Mouse (Mus musculus): Measurements from ENCODE around the gene Agfg2. TPM values are rescaled to one million over a fixed set of nuclear protein-coding genes. Genes with fewer than 3 reads are reported as not detected.
"Not testable (repeated sequence)": the region's sequence is repeated elsewhere in the genome, so short reads cannot be mapped to it uniquely, and the experiment has no call there.

The Agfg2 gene
- polyA plus RNA-seq, 1 experiment from 2014 or later = 23.4 TPM

DNA sequence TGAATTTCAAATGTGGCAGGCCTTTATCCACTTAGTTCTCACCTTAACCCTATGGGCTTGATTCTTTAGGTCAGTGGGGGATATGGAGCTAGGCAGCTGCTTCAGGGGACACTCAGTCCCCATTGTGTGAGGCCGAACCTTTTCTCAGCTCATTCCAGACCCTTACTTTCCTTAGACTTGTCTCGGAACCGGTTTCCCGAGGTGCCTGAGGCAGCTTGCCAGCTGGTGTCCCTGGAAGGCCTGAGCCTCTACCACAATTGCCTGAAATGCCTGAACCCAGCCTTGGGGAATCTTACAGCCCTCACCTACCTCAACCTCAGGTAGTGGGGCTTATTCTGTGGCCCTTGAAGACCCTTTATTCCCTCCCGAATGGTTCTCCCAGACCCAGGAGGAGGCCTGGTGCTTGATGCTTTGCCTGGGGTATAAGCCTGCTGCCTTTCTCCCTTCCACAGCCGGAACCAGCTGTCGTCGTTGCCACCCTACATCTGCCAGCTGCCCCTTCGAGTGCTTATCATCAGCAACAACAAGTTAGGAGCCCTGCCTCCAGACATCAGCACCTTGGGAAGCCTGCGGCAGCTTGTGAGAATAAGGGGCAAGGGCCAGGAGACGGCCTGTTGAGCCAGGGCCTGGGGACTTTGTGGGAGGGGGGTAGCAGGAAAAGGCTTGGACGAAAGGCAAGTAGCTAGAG, 51.0 kb downstream of the Agfg2 start:
- Histone ChIP-seq H3K9me3 (replicated peaks) (no peaks in the 10 kb centered on the region), H3K4me2 (no peak overlapping the region), H3K4me1 (peaks cover 30% of the 10 kb centered on the region), H3K27ac (no peak overlapping the region), H3K9ac (no peak overlapping the region), H3K4me3 (no peak overlapping the region), H3K27me3 (no peaks in the 10 kb centered on the region), H3K36me3 (ENCODE audit: poor library complexity, severe bottlenecking) (peaks cover 72% of the 10 kb centered on the region)
- WGBS = 79% methylated on average over 12 of the region's 12 CpGs
- ATAC-seq = no peak

DNA sequence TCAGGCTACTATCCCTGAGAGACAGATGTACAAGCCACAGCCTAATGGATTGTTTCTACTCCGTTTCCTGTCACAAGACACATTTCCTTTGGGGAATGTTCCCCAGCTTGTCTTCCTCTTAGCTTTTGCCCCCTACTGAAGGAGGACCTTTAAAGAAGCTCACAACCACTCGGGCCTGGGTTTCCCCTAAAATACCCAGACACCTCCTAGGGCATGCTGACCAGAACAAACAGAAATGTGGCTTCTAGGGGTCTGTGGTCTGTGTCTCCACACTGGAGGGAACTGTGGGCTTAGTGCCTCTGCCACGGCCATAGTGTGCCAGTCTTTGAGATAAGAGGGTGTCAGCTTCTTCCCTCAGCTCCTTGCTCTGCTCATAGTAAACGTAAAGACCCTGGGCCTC, 52.9 kb downstream of the Agfg2 start:
- H3K9me3 ChIP-seq (replicated peaks) = no peaks in the 10 kb centered on the region
- H3K27me3 ChIP-seq = no peaks in the 10 kb centered on the region
- no peak for ATAC-seq
- peaks cover 36% of the 10 kb centered on the region for H3K4me1 ChIP-seq
- H3K36me3 ChIP-seq (ENCODE audit: poor library complexity, severe bottlenecking) = peaks cover 53% of the 10 kb centered on the region
- WGBS = 87% methylated on average over 4 of the region's 4 CpGs
- no peak overlapping the region for H3K4me3 ChIP-seq
- H3K9ac ChIP-seq = peak overlapping the region; percentile 81; the same call in 1 of the 2 replicates
- H3K4me2 ChIP-seq = peak overlapping the region; percentile 77
- no peak overlapping the region for H3K27ac ChIP-seq

DNA sequence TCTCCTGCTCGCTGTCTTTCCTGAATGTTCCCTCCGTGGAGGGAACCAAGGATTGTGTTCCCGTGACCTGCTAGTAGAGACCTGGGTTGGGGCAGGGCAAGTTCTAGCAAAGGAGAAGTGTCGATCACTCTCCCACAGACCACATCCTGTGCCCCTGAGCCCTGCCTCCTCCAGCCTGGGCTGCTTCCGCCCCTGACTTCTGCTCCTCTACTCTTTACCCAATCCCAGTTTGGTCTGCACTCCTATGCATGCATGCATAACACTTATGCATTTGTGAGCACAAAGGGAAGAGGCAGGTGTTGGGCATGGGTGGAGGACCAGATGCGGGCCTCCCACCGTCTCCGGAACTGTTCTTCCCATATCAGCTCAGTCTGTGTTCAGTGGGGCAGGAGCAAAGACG, 53.4 kb downstream of the Agfg2 start:
- peaks cover 36% of the 10 kb centered on the region for H3K4me1 ChIP-seq
- H3K27ac ChIP-seq = 0 out of 2 replicates have a peak overlapping the region, but pooled peaks have one; percentile 31
- no peaks in the 10 kb centered on the region for H3K27me3 ChIP-seq
- no peak for ATAC-seq
- 83% methylated on average over 9 of the region's 9 CpGs for WGBS
- no peaks in the 10 kb centered on the region for H3K9me3 ChIP-seq (replicated peaks)
- H3K9ac ChIP-seq = peak overlapping the region; percentile 81; the same call in 1 of the 2 replicates
- H3K4me3 ChIP-seq = peak overlapping the region; percentile 69; the same call in 1 of the 2 replicates
- peaks cover 48% of the 10 kb centered on the region for H3K36me3 ChIP-seq (ENCODE audit: poor library complexity, severe bottlenecking)
- peak overlapping the region; percentile 77 for H3K4me2 ChIP-seq

DNA sequence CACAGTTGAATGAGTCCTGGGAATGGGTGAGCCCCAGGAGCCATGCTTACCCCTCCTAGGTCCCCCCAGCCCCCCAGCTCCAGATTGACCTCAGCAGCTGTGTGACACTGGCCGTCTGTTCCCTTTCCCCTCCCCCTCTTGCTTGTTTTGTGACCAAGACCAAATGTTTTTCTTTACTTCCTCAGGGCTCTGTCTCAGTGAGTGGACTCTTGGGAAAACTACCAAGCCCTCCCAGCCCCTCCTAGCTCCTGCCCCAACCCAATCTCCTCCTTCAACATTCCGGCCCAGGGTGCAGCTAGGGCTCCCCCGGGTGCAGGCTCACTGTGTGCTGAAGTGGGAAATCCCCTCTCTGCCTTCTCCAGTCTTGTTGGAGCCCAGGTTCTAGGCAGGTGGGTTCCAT, 53.9 kb downstream of the Agfg2 start:
- peak overlapping the region; percentile 77 for H3K4me2 ChIP-seq
- WGBS = 51% methylated on average over 3 of the region's 3 CpGs
- peaks cover 43% of the 10 kb centered on the region for H3K36me3 ChIP-seq (ENCODE audit: poor library complexity, severe bottlenecking)
- no peak for ATAC-seq
- H3K27ac ChIP-seq = peak overlapping the region; percentile 88; the same call in 1 of the 2 replicates
- no peaks in the 10 kb centered on the region for H3K9me3 ChIP-seq (replicated peaks)
- H3K27me3 ChIP-seq = no peaks in the 10 kb centered on the region
- H3K9ac ChIP-seq = peak overlapping the region; percentile 81
- peaks cover 36% of the 10 kb centered on the region for H3K4me1 ChIP-seq
- H3K4me3 ChIP-seq = peak overlapping the region; percentile 69

DNA sequence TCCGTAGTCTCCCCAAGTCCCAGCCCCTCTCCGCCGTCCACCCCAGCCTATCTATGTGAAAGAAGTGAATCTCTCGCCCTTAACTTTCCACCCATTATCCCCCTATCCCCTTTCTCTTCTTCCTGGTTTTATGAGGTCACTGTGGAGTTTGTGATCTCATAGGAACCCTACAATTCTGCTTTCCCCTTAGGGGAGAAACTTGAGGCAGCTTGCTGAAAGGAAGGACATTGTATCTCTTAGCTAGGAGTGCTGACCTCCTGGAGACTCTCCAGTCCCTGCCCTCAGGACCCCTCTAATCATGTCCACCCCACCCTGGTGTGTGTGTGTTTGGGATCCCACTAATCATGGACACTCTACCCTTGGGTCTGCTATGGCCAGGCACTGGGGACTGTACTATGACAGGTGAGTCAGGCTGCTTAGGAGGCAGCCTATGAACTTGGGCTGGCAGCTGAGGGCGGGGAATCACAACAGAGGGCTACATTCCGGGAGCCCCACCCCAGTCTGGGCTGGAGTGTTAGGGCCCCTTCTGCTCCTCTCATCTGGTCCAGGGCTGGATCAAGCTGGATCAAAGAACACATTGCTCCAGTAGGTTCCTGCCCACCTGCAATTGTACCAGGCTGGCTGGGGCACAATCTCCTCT, 54.5 kb downstream of the Agfg2 start:
- Histone ChIP-seq H3K36me3 (ENCODE audit: poor library complexity, severe bottlenecking) (peaks cover 37% of the 10 kb centered on the region), H3K9ac (peak overlapping the region; percentile 81), H3K4me3 (peak overlapping the region; percentile 69), H3K9me3 (replicated peaks) (no peaks in the 10 kb centered on the region), H3K4me2 (peak overlapping the region; percentile 77), H3K27me3 (no peaks in the 10 kb centered on the region), H3K4me1 (peaks cover 36% of the 10 kb centered on the region), H3K27ac (peak overlapping the region; percentile 88; the same call in 1 of the 2 replicates)
- WGBS = 27% methylated on average over 6 of the region's 6 CpGs
- no peak for ATAC-seq

DNA sequence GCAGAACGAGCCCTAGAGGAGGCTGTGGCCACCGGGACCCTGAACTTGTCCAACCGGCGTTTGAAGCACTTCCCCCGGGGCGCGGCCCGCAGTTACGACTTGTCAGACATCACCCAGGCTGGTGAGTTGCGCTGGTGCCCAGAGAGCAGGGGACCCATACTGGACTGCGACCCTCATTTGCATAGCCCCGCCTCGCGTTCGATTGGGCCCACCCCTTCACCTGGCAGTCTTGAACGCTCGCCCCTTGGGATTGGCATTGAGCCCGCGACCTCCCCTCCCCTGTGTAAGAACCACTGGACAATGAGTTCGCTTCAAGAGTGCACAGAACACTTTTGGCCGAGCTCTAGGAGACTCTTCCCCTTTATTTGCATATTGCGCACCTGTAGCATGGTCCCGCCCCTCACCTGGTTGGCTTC, 55.2 kb downstream of the Agfg2 start:
- H3K36me3 ChIP-seq (ENCODE audit: poor library complexity, severe bottlenecking) = peaks cover 31% of the 10 kb centered on the region
- H3K27ac ChIP-seq = peak overlapping the region; percentile 88
- WGBS = under 1% methylated on average over 23 of the region's 23 CpGs
- peak; percentile 14 for ATAC-seq
- no peaks in the 10 kb centered on the region for H3K9me3 ChIP-seq (replicated peaks)
- H3K4me1 ChIP-seq = peaks cover 36% of the 10 kb centered on the region
- no peaks in the 10 kb centered on the region for H3K27me3 ChIP-seq
- H3K9ac ChIP-seq = peak overlapping the region; percentile 81
- peak overlapping the region; percentile 69 for H3K4me3 ChIP-seq
- H3K4me2 ChIP-seq = peak overlapping the region; percentile 77

DNA sequence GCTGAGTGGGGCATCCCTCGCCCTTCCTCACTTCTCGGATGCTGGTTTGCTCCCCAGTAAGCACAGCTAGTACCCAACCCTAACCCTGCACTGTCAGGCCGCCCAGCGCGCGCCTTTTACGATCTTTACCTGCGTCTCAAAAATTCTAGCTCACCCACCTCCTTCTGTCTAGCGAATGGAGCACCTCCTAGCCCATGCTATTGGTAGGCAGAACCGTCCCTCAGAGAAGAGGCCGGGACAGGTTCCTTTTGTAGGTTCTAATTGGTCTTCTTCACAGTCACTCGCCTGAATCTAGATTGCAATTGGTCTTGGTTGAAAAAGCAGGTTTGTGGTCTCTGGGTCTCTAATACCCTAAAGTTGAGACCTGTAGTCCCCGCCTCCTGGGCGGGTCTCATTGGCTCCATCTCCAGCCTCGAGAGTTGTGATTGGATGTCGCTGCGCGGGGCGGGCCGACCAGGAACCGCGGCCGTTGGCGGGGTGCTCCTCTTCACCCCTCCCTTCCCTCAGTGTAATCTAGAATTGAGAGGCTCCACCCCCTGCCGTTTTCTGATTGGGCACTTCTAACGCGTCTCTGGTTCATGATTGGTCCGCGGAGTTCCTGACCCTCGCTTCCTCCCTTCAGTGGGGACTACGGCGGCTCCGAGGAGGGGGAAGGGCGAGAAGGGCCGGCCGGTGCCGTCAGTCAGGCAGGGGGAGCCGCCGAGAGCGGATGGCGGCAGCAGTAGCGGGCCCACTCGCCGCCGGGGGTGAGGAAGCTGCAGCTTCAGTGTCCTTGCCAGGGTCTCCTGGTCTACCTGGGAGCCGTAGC, 55.8 kb downstream of the Agfg2 start, which contains the start of the genes Fbxo24, Lrch4 and Gm20605:
Gene Fbxo24, minus strand, starts transcription at position 505 of the 808 bp plus-strand sequence.
Gene Lrch4, plus strand, starts transcription at position 624 of the 808 bp plus-strand sequence.
Gene Gm20605, plus strand, starts transcription at position 678 of the 808 bp plus-strand sequence.
- Histone ChIP-seq H3K4me1 (peaks cover 36% of the 10 kb centered on the region), H3K9me3 (replicated peaks) (no peaks in the 10 kb centered on the region), H3K36me3 (ENCODE audit: poor library complexity, severe bottlenecking) (peaks cover 25% of the 10 kb centered on the region), H3K27ac (peak within 1 kb of the TSS; percentile 92), H3K4me2 (peak within 1 kb of the TSS; percentile 77), H3K9ac (peak within 1 kb of the TSS; percentile 81), H3K4me3 (peak within 1 kb of the TSS; percentile 69), H3K27me3 (no peaks in the 10 kb centered on the region)
- WGBS = 0% methylated on average over 46 of the region's 46 CpGs
- peak; percentile 99 for ATAC-seq

DNA sequence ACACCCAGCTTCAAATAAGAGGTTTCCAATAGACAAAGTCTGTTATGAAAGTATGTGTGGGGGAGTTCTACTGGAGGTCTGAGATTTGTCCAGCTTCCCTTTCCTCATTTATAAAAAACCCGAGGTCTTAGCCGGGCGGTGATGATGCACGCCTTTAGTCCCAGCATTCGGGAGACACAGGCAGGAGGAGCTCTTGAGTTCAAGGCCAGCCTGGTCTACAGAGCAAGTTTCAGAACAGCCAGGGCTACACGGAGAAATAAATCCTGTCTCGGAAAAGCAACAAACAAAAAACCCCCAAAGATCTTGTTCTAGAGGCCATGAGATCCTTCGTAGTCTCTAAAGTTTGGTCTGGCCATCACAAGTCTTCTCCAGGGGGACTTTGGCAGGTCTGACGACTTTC, 56.5 kb downstream of the Agfg2 start:
- Histone ChIP-seq H3K36me3 (ENCODE audit: poor library complexity, severe bottlenecking) (peaks cover 19% of the 10 kb centered on the region), H3K9ac (peak overlapping the region; percentile 80), H3K27me3 (no peaks in the 10 kb centered on the region), H3K9me3 (replicated peaks) (no peaks in the 10 kb centered on the region), H3K4me2 (peak overlapping the region; percentile 73), H3K27ac (peak overlapping the region; percentile 92), H3K4me1 (peaks cover 36% of the 10 kb centered on the region), H3K4me3 (peak overlapping the region; percentile 69)
- no peak for ATAC-seq
- WGBS = 4% methylated on average over 9 of the region's 9 CpGs

DNA sequence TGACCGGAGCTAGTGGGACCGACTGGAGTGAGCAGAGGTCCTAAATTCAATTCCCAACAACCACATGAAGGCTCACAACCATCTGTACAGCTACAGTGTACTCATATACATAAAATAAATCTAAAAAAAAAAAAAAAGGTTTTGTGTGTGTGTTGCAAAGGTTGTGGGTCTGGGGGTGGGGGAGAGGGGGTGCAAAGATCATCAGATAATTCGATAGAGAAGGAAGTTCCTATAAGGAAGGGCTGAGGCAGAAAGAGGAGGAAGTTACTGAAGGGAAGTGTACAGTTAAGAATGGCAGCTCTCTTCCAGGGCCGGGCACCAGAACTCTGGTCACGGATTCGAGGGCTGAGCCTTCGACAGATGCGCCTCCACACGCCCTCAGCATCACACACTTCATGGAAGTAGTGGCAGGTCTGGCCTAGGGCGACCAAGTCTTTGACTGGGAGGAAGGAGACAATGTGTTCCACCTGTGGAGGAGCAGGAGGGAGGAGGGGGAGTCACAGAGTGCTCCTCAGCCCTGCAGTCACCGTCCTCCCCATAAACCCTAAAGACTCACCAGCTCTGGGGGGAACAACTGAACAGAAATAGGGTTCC, 60.5 kb downstream of the Agfg2 start:
- no peak overlapping the region for H3K4me2 ChIP-seq
- no peaks in the 10 kb centered on the region for H3K36me3 ChIP-seq (ENCODE audit: poor library complexity, severe bottlenecking)
- no peak overlapping the region for H3K27ac ChIP-seq
- 87% methylated on average over 11 of the region's 11 CpGs for WGBS
- no peaks in the 10 kb centered on the region for H3K9me3 ChIP-seq (replicated peaks)
- no peaks in the 10 kb centered on the region for H3K27me3 ChIP-seq
- no peak overlapping the region for H3K9ac ChIP-seq
- no peak overlapping the region for H3K4me3 ChIP-seq
- ATAC-seq = no peak
- H3K4me1 ChIP-seq = peaks cover 6% of the 10 kb centered on the region

DNA sequence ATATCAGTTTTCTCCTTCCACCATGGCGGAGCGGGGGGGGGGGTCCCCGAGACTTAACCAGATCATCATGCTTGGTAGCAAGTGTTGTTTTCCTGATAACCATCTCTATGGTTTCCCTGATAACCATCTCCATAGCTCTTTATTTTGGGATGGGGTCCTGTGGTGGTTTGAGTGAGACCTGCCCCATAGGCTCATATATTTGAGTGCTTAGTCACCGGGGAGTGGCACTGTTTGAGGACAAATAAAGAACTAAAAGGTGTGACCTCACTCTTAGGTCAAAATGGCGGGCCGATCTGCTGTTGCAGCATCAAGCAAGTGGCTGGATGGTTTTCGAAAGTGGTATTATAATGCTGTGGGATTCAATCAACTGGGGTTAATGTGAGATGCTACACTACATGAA, 69.2 kb downstream of the Agfg2 start:
- 88% methylated on average over 7 of the region's 7 CpGs for WGBS

DNA sequence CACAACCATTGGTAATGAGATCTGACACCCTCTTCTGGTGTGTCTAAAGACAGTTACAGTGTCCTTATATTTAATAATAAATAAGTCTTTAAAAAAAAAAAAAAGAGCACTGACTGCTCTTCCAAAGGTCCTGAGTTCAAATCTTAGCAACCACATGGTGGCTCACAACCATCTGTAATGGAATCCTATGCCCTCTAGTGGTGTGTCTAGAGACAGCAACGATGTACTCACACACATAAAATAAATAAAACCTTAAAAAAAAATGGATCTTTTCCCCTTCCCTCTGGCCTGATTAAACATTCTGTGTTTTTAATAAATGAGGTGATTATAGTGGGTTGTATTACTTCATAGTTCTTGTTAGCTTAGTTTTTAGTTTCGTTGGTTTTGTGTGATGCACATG, 69.6 kb downstream of the Agfg2 start:
- not testable (repeated sequence) for H3K4me2 ChIP-seq; H3K36me3 ChIP-seq (ENCODE audit: poor library complexity, severe bottlenecking); ATAC-seq; H3K9me3 ChIP-seq (replicated peaks); H3K9ac ChIP-seq; H3K4me1 ChIP-seq; H3K27ac ChIP-seq; H3K27me3 ChIP-seq; H3K4me3 ChIP-seq
- WGBS = 91% methylated on average over 2 of the region's 2 CpGs

More for the DNA sequence above, 69.2 kb downstream of the Agfg2 start:
- H3K36me3 ChIP-seq (ENCODE audit: poor library complexity, severe bottlenecking) = no peaks in the 10 kb centered on the region
- H3K9ac ChIP-seq = no peak overlapping the region
- H3K9me3 ChIP-seq (replicated peaks) = no peaks in the 10 kb centered on the region
- ATAC-seq = no peak
- no peak overlapping the region for H3K4me3 ChIP-seq
- H3K4me2 ChIP-seq = no peak overlapping the region
- 0 out of 2 replicates have a peak, but pooled peaks cover 4% of the 10 kb centered on the region for H3K27me3 ChIP-seq
- H3K4me1 ChIP-seq = no peaks in the 10 kb centered on the region
- no peak overlapping the region for H3K27ac ChIP-seq

All from forebrain, embryonic 13.5 days (tissue).